Mouse (Mus musculus) liver, embryonic 15.5 days (tissue): ENCODE data around the gene Gm20806. TPM values are rescaled to one million over a fixed set of nuclear protein-coding genes. Genes with fewer than 3 reads are reported as not detected.
"Not testable (repeated sequence)": the region's sequence is repeated elsewhere in the genome, so short reads cannot be mapped to it uniquely, and the experiment has no call there.

ENCODE experiments used
- ATAC-seq: fragments of 200-750 bp; cut with Nextera tagmentation; 2 replicates; pipeline ENCODE4 v1.8.0; 2017; ENCODE audit warnings: moderate number of reproducible peaks, mild to moderate bottlenecking, moderate library complexity; ENCODE audit not compliant: insufficient read depth
- H3K27ac ChIP-seq: fragments of 300-500 bp; sonication (generic); replicated peaks from 2 replicates; pipeline ENCODE4 v1.5.1; 2015; ENCODE audit warnings: mild to moderate bottlenecking, inconsistent platforms
- H3K27me3 ChIP-seq: fragments of 300-500 bp; sonication (generic); 2 replicates; pipeline ENCODE4 v1.6.1; 2015; ENCODE audit warnings: mild to moderate bottlenecking, inconsistent platforms
- H3K36me3 ChIP-seq: fragments of 300-500 bp; sonication (generic); replicated peaks from 2 replicates; pipeline ENCODE4 v1.6.1; 2015; ENCODE audit warnings: moderate library complexity, mild to moderate bottlenecking, inconsistent platforms
- H3K4me1 ChIP-seq: fragments of 300-500 bp; sonication (generic); replicated peaks from 2 replicates; pipeline ENCODE4 v1.6.1; 2015; ENCODE audit warnings: inconsistent platforms
- H3K4me2 ChIP-seq: fragments of 300-500 bp; sonication (generic); 2 replicates; pipeline ENCODE4 v1.6.1; 2015; ENCODE audit warnings: moderate library complexity, mild to moderate bottlenecking, inconsistent platforms
- H3K4me3 ChIP-seq: fragments of 300-500 bp; sonication (generic); replicated peaks from 2 replicates; pipeline ENCODE4 v1.5.1; 2015; ENCODE audit warnings: mild to moderate bottlenecking, inconsistent platforms
- H3K9ac ChIP-seq: fragments of 300-500 bp; sonication (generic); 2 replicates; pipeline ENCODE4 v1.6.1; 2015; ENCODE audit warnings: moderate library complexity, mild to moderate bottlenecking, inconsistent platforms
- H3K9me3 ChIP-seq: fragments of 300-500 bp; sonication (generic); replicated peaks from 2 replicates; pipeline ENCODE4 v1.6.1; 2016; ENCODE audit warnings: inconsistent platforms
- WGBS: fragments of 180-500 bp; shearing (Covaris S2); methylation state at CpG from one replicate; pipeline ENCODE4 v1.1.7; 2015; ENCODE audit warnings: mixed read lengths; ENCODE audit not compliant: insufficient replicate concordance; 5-methylcytosine and 5-hydroxymethylcytosine counted together
- polyA plus RNA-seq: library from polyadenylated mRNA; unstranded; fragments of >200 nt; fragmentation: Nextera tagmentation; extraction: Ambion mirVana; gene quantifications from 2 replicates; pipeline ENCODE4 v1.2.1, GENCODE M21; 2015

Gene Gm20806
- polyA plus RNA-seq, result not detected in 2 replicates

DNA sequence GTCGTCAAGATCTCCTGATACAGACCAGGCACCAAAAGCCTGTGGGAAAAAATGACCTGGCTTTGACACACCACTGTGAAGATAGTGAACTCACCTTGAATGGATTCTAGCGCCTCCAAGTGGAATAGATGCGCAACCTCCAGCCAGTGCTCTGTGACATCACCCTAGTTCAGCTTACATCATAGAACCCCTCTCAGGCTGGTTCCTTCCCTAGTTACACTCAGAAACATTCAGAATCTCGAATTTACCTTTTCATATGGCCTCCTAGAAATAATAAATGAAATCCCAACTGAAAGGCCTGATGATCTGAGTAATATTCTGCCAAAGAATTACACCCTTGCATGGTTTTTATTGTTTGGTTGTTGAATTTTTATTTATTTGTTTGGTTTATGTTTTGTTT lies at the start of gene Gm20806:
Gene Gm20806, minus strand, starts transcription at position 101 of the 400 bp plus-strand sequence.
- not testable (repeated sequence) for H3K4me3 ChIP-seq, H3K4me1 ChIP-seq, H3K9ac ChIP-seq, H3K27ac ChIP-seq, ATAC-seq, H3K4me2 ChIP-seq, H3K27me3 ChIP-seq, H3K9me3 ChIP-seq, H3K36me3 ChIP-seq
- WGBS, result no CpG with 5 or more reads among the region's 4 CpGs
